Mouse (Mus musculus) cortical plate, adult 2 months (tissue): Measurements from ENCODE around the gene Creb3.

Experiments
- CTCF ChIP-seq: fragments of 200-500 bp; IDR thresholded peaks from 2 replicates; pipeline ENCODE4 v1.5.1; 2011; ENCODE audit warnings: mild to moderate bottlenecking, control low read depth, low read length; ENCODE audit not compliant: insufficient read depth; ENCODE audit errors: extremely low read depth
- POLR2A ChIP-seq: fragments of 200-500 bp; IDR thresholded peaks from 2 replicates; pipeline ENCODE4 v1.6.1; 2011; ENCODE audit warnings: mild to moderate bottlenecking, low read length, control low read depth; ENCODE audit not compliant: insufficient read depth; ENCODE audit errors: extremely low read depth

DNA sequence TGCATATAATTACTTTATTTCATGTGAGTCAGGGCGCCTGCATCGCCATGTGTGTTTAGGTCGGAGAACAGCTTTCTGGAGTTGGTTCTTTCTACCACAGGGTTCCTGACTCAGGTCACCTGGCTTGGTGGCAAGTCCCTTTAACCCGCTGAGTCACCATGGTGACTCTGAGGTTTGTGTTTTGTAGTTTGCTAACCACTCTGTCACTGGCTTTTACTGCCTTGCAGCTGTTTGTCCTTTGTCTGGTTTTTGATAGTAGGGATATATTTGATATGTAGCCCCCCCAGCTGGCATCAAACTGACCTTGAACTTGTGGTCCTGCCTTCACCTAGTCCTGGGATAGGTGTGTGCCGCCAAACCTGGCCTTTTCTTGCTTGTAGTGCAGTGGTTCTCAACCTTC, 20.1 kb downstream of the Creb3 start:
- TF ChIP-seq CTCF (no peak), POLR2A (no peak)
